Mouse (Mus musculus): ENCODE data around the gene Hist2h2be. TPM values are rescaled to one million over a fixed set of nuclear protein-coding genes. Genes with fewer than 3 reads are reported as not detected.

Gene Hist2h2be
- 1.9 TPM for total RNA-seq (2023)

DNA sequence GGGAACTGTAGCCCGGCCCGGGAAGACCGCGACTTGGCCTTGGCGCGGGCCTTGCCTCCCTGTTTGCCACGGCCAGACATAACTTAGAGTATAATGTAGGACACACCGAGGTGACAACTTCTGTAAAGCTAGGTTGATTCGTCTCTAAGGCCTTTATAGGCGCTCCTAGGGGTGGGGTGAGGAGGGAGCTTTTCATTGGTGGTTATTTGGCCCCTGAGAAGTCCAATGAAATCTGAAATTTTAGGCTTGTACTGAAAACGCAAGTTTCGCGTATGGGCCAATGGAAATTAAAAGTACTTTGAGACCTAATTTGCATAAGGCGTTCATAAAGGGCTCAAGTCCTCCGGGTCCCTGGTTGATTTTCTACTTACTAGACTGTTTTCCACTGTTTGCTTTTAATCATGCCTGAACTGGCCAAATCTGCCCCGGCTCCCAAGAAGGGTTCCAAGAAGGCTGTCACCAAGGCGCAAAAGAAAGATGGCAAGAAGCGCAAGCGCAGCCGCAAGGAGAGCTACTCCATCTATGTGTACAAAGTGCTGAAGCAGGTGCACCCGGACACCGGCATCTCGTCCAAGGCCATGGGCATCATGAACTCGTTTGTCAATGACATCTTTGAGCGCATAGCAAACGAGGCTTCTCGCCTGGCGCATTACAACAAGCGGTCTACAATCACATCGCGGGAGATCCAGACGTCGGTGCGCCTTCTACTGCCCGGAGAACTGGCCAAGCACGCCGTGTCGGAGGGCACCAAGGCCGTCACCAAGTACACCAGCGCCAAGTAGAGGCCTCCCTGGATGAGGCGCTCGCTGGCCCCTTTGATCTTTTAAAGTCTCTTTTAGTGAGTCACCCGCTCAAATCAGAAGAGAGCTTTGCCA is at the start of gene Hist2h2be, which contains the start of gene Hist2h2ac:
TSS of gene Hist2h2be (plus strand) at position 355 of the 875 bp plus-strand sequence.
TSS of gene Hist2h2ac (minus strand) at position 116 of the 875 bp plus-strand sequence.

DNA sequence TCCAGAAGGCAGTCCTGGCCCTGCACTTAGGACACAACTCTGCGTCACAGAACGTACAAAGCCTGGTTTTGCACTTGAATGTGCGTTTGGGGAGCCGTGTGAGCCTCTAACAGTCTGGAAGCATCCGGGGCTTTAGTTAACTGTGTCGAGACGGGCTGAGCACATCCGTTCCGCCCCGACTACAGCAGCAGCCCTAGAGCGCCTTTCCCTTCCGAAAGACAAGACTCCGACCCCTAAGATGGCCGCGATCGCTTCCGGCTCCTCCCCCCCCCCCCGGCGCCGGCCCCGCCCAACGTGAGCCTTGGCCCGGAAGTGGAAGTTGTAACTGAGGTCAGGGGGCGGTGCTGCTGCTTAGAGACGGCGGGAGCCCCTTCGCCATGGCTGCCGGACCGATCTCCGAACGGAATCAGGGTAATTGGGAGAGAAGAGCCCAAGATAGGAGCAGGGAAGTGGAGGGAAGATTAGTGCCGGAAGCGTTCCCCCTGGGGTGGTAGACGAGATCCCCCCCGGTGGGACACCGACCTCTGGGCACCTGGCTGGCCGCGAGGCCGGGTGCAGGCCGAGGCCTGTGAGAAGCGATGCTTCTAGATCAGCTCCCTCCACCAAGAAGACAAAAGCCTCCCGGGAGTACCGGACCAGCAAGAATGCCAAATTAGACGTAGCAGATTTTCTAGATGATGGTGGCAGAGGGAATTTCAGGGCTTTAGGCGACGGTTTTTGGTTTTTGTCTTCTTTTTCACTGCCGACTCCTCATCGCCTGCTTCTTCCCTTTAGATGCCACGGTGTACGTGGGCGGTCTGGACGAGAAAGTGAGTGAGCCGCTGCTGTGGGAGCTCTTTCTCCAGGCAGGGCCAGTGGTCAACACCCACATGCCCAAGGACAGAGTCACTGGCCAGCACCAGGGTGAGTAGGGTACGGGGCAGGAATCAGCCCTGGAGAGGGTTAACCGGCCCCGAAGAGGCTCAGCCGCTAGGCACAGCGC is 48.4 kb upstream of the Hist2h2be start, which contains the start of gene Sf3b4:
TSS of gene Sf3b4 (plus strand) at position 136 of the 982 bp plus-strand sequence.

DNA sequence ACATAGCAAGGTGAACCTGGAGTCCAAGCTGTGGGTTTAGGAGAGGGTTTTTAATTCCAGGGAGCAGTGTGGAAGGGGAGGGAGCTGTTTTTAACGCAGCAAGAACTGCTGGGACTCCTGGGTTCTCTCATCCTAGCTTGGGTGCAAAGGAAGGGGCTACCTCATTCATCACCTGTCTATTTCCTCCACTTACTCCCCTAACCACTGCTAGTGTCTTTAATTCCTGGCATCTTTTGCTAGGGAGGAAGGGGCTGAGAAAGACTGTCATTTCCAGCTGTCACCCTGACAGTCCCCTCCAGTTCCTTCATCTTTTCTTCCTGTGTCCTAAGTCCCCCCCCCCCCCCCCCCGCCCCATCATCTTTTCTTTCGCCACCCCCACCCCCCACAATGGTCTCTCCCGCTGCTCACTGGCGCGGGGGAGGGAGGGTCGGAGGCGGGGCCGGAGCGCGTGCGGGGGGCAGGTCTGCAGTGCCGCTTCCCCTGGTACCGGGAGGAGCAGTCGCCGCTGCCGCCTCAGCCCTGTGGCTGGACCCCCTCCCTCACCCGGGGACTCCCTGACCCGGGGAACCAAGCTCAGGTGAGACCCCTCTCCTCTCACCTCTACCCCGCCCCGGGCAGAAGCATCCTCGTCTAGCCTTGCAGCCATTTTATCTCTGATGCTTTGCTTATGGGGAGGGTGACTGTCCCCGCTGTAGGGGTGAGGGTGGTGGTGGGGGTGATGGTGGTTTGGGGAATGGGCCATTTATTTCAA is 40.0 kb upstream of the Hist2h2be start, which contains the start of gene Sv2a:
TSS of gene Sv2a (plus strand) at position 425 of the 751 bp plus-strand sequence.

DNA sequence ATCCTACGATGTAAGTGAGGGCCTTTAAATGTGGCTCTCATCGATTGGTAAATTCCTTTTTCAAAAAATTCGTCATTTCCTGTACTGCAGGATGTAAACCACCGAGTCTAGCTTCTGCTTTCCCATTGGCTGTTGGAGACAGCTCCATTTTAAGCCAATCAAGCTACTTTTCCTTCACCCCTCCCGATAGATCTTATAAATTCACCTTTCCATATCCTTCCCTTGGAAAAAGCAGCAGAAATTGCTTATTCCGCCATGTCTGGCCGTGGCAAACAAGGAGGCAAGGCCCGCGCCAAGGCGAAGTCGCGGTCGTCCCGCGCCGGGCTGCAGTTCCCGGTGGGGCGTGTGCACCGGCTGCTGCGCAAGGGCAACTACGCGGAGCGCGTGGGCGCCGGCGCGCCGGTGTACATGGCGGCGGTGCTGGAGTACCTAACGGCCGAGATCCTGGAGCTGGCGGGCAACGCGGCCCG is 1.2 kb upstream of the Hist2h2be start, which contains the start of the genes Bola1 and Hist2h2ab:
TSS of gene Bola1 (minus strand) at position 49 of the 470 bp plus-strand sequence.
TSS of gene Hist2h2ab (plus strand) at position 205 of the 470 bp plus-strand sequence.

DNA sequence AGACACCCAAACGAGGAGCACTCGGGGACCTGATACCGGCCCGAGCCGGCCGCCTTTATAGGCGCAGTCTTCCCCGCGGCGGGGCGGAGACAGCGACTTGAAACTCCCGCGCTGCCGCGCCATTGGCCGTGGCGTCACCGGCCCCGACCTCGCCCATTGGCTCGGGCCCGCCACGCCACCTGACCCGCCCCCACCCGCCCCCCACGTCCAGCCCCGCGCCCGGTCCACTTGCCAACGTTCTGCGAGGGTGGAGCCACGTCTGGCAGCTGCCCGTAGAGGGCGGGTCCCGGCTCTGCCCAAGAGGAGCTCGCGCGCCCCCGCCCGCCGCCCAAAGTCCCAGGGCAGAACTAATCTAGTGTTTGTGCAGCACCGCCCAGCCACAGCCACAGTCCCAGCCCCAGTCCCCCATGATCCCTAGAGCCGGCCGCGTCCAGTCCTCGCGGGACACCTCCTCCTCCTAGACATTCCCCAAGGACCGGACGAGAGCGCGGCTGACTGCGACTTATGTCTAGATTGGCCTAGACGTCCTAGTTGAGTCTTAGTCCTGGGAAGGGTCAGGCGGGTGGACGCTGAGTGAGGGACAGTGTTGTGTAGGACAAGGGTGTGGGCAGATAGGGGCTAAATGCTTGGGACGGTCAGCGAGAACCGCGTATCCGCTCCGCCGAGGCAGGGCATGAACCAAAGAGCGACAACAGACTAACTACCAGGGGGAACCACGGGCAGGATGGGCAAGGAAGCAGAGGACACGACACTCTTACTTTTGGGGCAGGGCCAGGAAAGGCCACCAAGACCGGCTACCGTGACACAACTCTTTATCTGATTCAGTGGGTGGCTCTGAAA is 18.3 kb downstream of the Hist2h2be start, which contains the start of gene Hist2h3c2:
TSS of gene Hist2h3c2 (minus strand) at position 174 of the 840 bp plus-strand sequence.

DNA sequence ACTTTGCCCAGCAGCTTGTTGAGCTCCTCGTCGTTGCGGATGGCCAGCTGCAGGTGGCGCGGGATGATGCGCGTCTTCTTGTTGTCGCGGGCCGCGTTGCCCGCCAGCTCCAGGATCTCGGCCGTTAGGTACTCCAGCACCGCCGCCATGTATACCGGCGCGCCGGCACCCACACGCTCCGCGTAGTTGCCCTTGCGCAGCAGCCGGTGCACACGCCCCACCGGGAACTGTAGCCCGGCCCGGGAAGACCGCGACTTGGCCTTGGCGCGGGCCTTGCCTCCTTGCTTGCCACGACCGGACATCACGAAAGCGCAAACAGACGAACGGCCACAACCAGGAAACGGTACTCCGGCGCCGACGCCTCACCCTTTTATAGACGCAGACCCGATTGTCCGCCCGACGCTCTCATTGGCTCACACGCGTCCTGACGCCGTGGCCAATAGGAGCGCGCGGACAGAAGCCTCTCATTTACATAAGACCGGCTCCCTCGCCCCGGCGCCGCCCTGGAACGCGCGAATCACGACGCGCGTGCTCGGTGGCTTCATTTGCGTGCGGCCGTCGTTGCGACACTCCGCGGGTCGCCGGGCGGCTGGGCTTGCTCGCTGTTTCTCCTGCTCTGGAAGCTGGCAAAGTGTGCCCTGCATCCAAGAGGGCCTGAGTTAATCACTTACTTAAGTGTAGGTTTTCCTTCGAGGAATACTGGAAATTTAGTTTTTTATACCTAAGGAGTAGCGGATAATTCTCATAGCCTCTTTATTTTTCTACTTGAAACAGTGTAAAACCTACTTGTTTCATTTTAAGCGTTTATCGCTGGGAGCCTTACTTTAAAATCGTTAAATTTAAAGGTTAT is 19.3 kb downstream of the Hist2h2be start, which contains the start of gene Hist2h2aa2:
TSS of gene Hist2h2aa2 (minus strand) at position 328 of the 850 bp plus-strand sequence.

DNA sequence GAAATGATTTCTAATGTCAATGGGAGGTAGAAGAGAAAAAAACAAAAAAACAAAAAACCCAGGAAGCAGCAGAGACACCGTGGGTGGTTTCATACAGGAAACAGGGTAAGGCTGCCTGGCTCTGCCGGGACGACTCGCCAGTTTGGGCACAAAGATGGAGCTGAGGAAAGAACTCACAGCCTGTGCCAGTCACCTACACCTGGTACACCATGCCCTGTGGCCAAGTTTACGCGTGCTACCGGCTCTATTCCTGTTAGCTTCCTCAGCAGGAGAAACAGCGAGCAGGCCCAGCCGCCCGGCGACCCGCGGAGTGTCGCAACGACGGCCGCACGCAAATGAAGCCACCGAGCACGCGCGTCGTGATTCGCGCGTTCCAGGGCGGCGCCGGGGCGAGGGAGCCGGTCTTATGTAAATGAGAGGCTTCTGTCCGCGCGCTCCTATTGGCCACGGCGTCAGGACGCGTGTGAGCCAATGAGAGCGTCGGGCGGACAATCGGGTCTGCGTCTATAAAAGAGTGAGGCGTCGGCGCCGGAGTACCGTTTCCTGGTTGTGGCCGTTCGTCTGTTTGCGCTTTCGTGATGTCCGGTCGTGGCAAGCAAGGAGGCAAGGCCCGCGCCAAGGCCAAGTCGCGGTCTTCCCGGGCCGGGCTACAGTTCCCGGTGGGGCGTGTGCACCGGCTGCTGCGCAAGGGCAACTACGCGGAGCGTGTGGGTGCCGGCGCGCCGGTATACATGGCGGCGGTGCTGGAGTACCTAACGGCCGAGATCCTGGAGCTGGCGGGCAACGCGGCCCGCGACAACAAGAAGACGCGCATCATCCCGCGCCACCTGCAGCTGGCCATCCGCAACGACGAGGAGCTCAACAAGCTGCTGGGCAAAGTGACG is 24.3 kb downstream of the Hist2h2be start, which contains the start of gene Hist2h2aa1:
TSS of gene Hist2h2aa1 (plus strand) at position 495 of the 884 bp plus-strand sequence.

DNA sequence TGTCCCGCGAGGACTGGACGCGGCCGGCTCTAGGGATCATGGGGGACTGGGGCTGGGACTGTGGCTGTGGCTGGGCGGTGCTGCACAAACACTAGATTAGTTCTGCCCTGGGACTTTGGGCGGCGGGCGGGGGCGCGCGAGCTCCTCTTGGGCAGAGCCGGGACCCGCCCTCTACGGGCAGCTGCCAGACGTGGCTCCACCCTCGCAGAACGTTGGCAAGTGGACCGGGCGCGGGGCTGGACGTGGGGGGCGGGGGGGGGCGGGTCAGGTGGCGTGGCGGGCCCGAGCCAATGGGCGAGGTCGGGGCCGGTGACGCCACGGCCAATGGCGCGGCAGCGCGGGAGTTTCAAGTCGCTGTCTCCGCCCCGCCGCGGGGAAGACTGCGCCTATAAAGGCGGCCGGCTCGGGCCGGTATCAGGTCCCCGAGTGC is 25.5 kb downstream of the Hist2h2be start, which contains the start of gene Hist2h3c1:
TSS of gene Hist2h3c1 (plus strand) at position 259 of the 430 bp plus-strand sequence.

DNA sequence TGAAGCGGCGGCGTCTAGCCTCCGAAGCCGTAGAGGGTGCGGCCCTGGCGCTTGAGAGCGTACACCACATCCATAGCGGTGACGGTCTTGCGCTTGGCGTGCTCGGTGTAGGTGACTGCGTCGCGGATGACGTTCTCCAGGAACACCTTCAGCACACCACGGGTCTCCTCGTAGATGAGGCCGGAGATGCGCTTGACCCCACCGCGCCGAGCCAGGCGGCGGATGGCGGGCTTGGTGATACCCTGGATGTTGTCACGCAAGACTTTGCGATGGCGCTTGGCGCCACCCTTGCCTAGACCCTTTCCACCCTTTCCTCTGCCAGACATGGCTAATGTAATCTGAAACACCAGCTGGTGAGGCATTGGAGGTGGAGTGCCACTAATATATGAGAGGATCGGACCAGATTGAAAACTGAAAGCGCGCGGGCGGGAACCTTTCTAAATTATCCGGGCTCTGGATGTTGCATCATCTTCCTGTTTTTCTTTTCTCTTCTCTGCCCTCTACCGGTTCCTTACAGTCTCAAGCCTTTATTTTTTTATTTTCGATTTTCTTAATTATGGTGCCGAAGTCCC is 42.1 kb downstream of the Hist2h2be start, which contains the start of gene Hist2h4:
TSS of gene Hist2h4 (minus strand) at position 333 of the 572 bp plus-strand sequence.

DNA sequence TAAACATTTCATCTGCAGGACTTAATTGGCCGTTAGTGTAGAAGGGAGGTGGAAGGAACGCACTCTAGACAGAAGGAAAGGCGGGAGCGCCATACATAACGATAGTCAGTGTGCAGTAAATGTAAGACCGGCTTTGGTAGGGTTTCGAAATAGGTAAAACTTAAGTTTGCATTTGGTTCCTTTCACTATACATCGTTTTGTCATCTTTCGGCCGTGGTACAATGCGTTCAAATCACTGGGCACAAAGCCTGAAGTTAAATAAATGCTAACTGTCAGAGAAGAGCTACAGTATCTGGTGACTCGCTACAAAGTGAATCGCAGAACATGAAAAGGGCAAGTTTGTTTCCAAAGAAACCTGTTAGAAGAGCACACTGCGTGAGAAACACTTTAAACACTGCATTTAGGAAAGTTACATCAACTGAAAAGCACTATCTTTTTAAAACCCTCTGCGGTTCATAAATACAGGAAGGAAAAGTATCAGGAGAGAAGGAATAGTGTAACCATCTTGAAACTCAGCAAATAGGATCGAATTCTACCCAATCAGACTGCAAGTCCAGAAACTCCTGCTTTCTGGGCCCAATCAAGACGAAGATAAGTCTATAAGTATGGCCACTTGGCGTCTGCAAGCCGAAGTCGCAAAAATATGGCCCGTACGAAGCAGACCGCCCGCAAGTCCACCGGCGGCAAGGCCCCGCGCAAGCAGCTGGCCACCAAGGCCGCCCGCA is 47.3 kb downstream of the Hist2h2be start, which contains the start of gene Hist2h3b:
TSS of gene Hist2h3b (plus strand) at position 604 of the 725 bp plus-strand sequence.

DNA sequence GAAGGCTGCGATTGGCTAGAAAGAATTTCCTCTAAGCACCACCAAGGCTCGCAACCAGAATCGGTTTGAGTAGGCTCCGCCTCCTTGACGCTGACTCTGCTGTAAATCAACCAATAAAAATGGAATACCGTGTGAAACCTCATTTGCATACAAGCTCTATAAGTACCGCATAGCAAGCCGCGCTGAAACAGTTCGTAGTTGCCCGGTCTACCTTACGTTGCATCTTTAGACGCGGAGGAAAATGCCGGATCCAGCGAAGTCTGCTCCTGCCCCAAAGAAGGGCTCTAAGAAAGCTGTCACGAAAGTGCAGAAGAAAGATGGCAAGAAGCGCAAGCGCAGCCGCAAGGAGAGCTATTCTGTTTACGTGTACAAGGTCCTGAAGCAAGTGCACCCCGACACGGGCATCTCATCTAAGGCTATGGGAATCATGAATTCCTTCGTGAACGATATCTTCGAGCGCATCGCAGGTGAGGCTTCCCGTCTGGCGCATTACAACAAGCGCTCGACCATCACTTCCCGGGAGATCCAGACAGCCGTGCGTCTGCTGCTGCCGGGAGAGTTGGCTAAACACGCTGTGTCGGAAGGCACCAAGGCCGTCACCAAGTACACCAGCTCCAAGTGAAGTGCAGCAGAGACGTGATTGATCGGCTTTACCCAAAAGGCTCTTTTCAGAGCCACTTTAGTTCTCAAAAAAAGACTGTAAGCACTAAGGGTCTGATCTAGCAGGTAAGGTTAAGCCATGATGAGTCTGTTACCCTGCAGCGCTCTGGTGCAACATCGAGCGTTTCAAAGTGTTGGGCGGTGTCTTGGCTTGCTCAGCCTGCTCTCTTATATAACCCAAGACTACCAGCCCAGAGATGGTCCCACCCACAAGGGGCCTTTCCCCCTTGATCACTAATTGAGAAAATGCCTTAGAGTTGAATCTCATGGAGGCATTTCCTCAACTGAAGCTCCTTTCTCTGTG is 48.9 kb downstream of the Hist2h2be start, which contains the start of gene Hist2h2bb:
TSS of gene Hist2h2bb (plus strand) at position 242 of the 964 bp plus-strand sequence.

